Mouse (Mus musculus): ENCODE data around the gene Yars. TPM values are rescaled to one million over a fixed set of nuclear protein-coding genes. Genes with fewer than 3 reads are reported as not detected.
A peak's percentile ranks its signal among the peaks of the same experiment; 100 is the strongest.

The Yars gene
- total RNA-seq, 2 experiments from 2014 or later, result 26.5 to 30.5 TPM

DNA sequence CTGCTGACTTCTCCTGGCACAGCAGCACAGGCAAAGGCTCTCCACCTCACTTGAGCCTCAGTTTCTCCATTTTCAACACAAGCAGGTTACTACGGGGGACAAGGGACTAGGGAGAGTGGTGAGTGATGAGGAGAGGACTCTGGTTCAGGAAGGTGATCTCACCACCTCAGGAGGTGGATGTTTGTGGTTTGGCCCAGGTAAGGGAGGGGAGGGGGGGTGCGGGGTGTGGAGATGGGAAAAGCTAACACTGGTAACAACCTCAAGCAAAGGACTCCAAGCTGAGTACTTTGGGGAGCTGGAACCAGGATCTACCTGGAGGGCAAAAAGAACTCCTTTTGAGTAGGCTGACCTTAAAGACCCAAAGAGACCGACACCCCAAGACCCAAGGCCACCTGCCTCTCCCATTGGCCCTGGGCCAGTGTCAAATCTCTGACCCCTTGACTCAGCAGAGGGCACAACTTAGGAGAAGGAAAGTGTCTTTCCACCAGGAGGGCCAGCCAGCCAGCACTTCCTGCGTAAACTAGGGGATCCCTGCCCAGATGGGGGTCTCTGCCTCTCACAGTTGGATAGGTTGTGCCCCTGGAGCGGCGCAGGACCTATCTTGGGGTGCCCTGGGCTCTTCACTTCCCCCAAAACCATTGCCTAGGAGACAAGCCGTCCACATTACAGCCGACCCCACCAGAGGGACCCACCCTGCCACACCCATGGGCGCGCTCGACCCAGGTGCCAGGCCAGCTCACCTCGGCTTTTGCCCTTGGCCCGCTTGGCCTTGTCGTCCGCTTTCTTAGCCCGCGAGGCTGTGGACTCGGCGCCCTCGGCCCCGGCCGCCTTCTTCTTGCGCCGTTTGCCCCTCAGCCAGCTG, 58.1 kb downstream of the Yars start:
- intact Hi-C loops (cut with DNase I), result no loop called here
- no peak for DNase-seq

DNA sequence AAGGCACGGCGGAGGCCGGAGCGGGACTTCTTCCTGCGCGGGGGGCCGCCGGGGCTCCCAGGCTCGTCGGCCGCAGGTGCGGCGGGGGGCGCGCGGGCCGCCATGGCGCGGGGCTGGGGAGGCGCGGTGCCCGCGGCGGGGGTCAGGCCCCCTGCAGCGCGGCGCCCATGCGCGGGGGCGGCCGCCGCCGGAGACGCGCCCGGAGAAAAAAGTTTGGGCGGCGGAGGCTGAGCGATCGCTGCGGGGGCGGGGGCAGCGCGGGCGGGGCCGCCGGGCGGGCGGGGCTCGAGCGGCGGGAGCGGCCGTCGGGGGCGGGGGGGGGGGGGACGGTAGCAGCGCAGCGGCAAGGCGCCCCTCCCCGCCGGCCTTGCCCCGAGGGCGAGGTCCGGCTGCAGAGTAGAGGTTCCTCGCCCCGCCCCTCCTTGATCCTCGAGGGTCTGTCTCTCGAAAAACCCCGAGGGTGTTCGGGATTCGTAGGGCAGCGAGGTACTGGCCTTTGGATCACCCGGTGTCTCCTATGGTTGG, 58.7 kb downstream of the Yars start:
- intact Hi-C loops (cut with DNase I), result no loop called here

DNA sequence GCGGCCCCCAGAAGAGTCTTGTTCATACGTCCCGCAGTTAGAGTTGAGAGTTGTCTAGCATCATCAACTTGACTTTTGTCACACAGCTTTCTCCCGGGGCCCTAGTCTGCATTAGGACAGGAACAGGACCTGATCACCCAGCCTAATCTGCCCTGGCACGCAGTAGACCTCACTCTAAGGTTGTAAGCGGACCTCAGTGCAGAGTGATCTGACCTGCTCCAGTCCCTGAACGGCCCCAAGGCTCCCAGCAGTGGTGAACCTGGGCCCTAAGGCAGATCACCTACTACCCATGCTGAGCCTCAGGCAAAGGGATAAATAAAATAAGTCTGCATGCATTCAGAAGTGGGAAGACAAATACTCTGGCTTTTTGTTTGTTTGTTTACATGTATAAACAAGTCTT, 59.7 kb downstream of the Yars start:
- intact Hi-C loops (cut with DNase I), result no loop called here
- DNase-seq, result no peak

More for the DNA sequence above, 58.7 kb downstream of the Yars start:
- peak in 1 of 2 experiments; percentile 49 for DNase-seq

DNA sequence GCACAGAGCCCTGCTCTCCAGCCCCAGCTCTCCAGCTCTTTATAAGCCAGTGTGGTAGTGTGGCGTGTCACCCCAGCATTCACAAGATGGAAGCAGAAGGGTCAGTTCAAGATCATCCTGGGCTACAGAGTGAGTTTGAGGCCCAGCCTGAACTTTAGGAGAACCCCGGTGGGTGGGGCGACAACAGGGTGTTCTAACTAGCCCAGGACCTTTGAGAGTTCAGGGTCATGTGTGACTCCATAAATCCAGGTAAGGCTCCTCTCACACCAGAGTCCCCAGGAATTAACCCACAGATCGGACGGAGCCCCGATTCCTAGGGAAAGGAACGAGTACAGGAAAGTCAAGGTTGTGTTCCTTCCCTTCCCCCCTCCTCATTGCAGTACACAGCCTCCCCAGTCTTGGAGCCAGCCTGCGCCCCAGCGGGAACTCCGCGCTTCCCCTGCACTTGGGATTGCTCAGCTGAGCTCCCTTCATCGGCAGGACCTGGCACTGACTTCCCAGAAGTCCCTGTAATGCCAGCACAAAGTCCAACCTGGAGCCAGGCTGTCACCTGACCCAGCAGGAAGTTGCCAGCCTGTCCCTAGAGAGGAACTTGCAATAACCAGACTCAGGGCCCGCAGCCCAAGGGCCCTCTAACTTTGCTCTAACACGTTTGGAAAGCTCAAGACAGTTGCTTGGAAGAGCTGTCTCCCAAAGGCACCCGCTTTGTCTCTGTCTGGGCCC, 61.4 kb downstream of the Yars start:
- DNase-seq, result peak in 1 of 2 experiments; percentile 55
- intact Hi-C loops (cut with DNase I), result no loop called here

DNA sequence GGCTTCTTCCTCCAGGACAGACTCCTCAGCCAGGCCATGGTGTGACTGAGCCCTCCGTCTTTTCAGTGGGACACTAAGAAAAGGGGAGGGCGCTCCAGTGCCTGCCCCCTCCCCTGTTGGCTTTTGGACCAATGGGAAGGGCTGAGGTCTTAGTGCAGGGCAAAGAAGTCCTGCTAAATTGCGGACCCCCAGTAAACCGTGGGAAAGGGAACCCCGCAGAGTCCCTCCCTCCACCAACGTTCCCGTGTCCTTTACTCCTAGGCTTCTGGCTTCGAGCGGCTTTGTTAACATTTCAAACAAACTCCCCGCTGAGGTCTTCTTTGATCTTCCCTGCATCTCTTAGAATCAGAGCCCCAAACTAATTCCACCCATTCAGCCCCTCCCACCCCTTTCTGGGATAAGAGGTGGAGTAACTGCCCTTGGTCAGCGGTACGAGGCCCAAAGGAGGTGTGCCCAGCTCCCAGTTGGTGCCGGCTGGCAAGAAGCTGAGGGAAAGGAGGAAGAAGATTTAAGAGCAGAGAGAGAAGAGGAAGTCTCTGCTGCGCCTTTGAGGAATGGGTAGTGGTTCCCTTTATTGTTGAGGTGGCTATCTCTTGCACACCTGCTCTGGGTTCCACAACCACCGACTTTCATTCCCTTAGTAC, 62.0 kb downstream of the Yars start:
- no peak for DNase-seq
- intact Hi-C loops (cut with DNase I), result no loop called here

DNA sequence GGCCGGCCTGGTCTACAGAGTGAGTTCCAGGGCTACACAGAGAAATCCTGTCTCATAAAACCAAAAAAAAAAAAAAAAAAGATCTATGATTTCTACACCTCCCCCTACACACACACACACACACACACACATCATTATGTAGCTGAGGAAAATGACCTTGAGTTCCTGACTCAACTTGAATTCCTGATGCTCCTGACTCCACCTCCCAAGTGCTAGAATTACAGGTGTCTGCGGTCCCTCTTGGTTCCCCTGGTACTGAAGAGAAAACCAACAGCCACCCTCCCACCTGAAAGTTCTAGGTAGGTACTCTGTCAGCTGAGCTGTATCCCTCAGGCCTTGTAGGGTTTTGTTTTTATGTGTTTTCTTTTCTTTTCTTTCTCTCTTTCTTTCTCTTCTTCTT, 62.9 kb downstream of the Yars start:
- DNase-seq, result no peak
- intact Hi-C loops (cut with DNase I), result no loop called here

DNA sequence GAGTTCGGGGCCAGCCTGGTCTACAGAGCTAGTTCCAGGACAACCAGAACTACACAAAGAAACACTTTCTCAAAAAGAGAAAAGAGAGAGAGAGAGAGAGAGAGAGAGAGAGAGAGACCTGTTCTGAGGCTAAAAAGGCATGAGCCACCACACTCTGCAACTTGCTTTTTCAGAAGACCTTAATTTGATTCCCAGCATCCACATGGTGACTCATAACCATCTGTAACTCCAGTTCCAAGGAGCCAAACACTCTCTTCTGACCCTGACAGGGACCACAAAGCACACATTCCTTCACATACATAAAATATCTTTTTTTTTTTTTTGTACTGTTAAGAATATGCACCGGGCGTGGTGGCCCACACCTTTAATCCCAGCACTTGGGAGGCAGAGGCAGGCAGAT, 65.0 kb downstream of the Yars start:
- intact Hi-C loops (cut with DNase I), result no loop called here
- DNase-seq, result no peak

DNA sequence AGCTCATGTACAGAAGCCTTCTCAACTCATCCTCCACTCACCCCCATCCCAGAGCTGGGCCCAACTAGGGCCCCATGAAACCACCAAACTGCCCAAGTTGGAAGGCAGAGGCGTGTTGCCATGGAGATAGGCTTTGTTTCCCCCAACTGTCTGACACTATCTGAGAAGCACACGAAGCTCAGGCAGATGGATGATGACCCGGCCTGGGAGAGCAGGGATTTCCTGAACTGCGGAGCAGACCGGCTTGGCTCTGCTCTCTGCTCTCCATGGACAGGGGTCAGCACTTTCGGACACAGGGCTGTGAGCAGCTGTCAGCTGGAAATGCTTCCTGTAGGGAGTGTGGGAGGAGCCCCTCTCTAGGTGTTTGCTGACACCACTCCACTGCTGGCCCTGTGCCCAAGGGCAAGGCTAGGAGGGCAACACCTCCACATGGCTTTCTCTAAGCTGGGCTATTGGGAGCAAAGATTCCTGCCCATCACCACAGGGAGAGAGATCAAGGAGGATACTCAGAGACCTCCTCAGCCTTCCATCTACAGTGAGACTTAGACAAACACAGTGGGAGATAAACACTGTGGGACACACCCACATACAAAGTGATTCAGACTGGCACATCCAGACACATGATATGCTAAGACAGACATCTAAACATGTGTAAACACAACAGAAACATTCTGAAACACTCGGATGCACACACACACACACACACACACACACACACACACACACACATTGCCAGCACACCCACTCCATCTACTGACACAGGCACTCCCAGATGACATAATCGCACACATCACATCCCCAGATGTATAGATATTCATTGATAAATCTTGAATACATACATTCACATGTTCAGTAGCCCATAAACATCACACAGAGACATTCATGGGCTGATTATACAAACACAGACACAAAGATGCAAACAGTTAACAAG, 67.2 kb downstream of the Yars start:
- intact Hi-C loops (cut with DNase I), result no loop called here
- peak; percentile 53 to 56 for DNase-seq

DNA sequence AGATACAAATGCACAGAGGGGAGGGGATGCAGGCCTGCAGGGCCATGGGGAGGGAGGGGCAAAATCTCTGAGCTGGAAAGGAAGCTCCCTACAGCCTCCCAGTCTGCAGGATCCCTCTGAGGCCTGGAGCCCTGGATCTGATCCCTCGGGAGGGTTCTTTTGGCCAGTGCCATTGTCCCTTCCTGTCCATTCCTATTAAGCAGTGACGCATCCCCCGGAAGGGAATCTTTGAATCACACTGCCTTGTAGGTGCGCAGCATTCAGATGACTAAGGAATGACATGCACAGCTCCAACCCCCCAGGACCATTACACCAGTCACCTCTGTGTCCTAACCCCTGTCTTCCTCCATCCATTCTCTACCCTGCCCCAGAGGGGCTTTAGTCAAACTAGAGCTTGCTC, 69.5 kb downstream of the Yars start:
- intact Hi-C loops (cut with DNase I), result no loop called here
- peak in 1 of 2 experiments; percentile 42 for DNase-seq

DNA sequence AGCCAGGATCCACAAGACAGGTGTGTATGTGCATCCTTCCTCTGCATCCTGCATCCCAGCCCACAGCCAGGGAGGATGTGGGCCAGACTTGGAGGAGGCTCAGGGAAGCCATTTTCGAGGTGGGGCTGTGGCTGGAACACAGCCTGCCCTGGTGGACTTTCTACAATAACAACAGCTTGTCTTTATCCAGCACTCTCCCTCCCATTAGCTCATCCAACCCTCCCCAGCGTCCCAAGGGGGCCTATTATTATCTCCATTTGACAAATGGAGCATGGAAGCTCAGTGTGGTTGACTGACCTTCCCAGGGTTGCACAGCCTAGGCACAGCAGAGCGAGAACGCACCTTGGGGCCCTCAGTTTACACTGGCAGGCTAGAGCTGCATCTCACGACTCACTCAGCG, 71.1 kb downstream of the Yars start:
- peak; percentile 54 to 70 for DNase-seq
- intact Hi-C loops (cut with DNase I), result no loop called here

DNA sequence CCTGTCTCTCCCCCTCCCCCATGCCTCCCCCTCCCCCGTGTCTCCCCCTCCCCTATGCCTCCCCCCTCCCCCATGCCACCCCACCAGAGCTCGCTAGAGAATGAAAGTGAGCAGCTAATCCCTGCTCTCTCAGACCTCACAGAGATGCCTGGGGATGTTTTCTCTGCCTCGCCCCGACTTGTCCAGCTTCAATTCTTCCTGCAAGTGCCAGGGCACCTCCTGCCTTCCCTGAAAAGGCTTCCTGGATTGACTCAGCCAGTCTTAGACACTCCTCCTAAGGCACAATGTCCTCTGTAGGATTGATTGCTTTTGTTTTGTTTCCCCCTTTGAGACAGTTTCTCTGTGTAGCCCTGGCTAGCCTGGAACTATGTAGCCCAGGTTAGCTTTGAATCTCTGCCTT, 71.6 kb downstream of the Yars start, which contains the start of gene C77080:
C77080 (minus strand) TSS at position 209 of the 400 bp plus-strand sequence.
- DNase-seq, result no peak
- intact Hi-C loops (cut with DNase I), result no loop called here

DNA sequence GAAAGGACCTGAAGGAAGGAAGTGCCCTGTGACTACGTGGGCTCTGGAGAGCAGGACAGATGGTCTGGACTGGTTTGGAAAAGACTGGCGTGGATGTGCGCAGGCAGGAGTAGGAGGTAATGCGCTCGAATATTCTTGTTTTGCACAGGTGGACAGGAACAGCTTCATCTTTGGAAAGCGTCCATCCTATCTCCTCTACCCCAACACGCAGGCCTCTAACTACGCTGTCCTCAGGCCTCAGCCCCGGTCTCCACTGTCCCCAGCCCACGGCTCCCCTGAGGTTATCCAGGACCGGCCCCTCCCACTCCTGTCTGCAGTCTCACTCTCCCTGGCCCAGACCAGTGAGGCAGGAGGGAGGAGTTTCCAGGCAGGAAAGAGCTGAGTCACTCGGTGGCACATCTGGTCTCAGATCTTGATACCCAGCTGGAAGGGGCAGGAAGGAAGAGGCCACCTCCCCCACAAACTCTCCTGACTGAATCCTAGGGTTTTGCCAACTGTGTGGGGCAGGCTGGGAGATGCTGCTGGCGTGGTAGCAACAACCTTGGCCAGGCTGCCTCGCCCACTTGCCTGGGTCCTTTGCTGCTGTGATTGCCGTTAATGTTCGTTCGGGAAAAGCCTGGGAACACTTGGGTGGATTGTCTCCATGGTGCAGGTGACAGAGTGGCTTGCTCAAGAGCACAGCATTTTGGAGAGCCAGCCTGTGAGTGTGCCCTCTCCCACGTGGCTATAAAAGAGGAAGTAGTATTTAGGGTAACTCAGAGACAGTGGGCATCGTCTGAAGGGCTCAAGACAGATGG, 73.9 kb downstream of the Yars start:
- intact Hi-C loops (cut with DNase I), result no loop called here

DNA sequence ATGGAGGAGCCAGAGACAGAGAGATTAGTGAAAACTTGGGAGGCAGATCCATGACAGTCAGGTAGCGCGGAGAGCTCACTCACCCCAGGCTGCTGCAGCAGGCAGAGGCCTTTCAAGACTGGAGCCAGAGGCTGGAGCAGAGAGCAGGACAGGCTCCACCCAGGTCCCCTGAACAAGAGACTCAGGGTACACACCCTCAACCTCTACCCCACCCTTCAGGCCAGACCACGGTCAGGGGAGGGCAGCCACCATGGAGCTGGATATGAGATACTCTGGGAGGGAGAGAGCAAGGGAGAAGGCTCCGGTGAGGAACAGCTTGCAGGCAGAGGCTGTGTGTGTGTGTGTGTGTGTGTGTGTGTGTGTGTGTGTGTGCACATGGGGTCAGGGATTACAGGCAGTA, 76.6 kb downstream of the Yars start:
- DNase-seq, result no peak
- intact Hi-C loops (cut with DNase I), result no loop called here

More for the DNA sequence above, 73.9 kb downstream of the Yars start:
- DNase-seq, result peak; percentile 49 to 53

DNA sequence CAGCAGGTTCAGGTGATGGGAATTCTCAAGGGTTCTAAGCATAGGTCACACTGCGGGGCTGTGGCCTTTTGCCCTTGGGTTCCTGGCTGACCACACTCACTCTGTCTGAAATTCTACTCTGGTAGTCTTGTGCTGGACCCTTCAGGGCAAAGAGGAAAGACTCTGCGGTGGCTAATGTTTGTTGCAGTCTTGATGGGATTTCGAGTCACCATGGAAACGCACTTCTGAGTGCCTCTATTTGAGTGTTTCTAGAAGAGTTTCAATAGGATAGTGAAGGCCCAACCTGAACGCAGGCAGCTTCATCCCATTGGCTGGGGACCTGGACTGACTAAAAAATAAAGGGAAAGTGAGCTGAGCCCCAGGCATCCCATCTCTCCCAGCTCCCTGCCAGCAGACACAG, 77.3 kb downstream of the Yars start:
- no peak for DNase-seq
- intact Hi-C loops (cut with DNase I), result no loop called here

DNA sequence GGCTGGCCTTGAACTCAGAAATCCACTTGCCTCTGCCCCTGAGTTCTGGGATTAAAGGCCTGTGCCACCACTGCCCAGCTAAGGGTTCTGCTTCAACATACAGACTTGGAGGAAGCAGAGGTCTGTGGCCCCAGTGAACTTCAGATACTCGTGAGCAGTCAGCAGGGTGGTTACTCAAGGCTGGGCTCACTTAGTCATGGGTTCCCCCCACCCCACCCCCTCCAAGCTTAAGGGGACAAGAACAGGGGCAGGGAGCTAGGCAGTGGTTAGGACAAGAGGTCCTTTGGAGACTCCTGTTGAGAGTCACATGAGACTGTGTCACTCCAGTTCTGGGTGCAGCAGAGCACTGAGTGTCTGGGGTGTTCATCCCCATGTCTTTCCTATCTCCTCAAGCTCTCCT, 79.1 kb downstream of the Yars start:
- no peak for DNase-seq
- intact Hi-C loops (cut with DNase I), result no loop called here

All from heart, postnatal 14 days (tissue).